Mouse (Mus musculus): Measurements from ENCODE around the gene Zcchc2. TPM values are rescaled to one million over a fixed set of nuclear protein-coding genes. Genes with fewer than 3 reads are reported as not detected.

The Zcchc2 gene
- polyA plus RNA-seq, 1 experiment = 0.05 TPM

GRCm38 (mm10) chr1:106040271-106040670 is 50.1 kb downstream of the Zcchc2 start:
- no peaks in the 10 kb centered on the region for H3K9me3 ChIP-seq (ENCODE audit: control insufficient read depth, low read length)
- H3K27me3 ChIP-seq (ENCODE audit: control insufficient read depth) = no peaks in the 10 kb centered on the region
- no peak overlapping the region for H3K4me3 ChIP-seq (replicated peaks)
- no peak for TF ChIP-seq TAL1 (IDR thresholded peaks at IDR 0.05; ENCODE audit: low read length)
- no peak for TF ChIP-seq GATA1 (IDR thresholded peaks at IDR 0.05; ENCODE audit: low read length)
- no peaks in the 10 kb centered on the region for H3K36me3 ChIP-seq (ENCODE audit: control insufficient read depth)
- H3K4me1 ChIP-seq (ENCODE audit: control insufficient read depth) = no peaks in the 10 kb centered on the region

- Histone ChIP-seq H3K4me1 (ENCODE audit: control insufficient read depth) (no peaks in the 10 kb centered on the region), H3K4me3 (replicated peaks) (no peak overlapping the region), H3K27me3 (ENCODE audit: control insufficient read depth) (no peaks in the 10 kb centered on the region), H3K9me3 (ENCODE audit: control insufficient read depth, low read length) (no peaks in the 10 kb centered on the region), H3K36me3 (ENCODE audit: control insufficient read depth) (no peaks in the 10 kb centered on the region)
- TF ChIP-seq TAL1 (IDR thresholded peaks at IDR 0.05; ENCODE audit: low read length) (no peak), GATA1 (IDR thresholded peaks at IDR 0.05; ENCODE audit: low read length) (no peak)
Measured at GRCm38 (mm10) chr1:106042221-106042620, 52.0 kb downstream of the Zcchc2 start.

GRCm38 (mm10) chr1:106043053-106043820 is 53.0 kb downstream of the Zcchc2 start:
- H3K27me3 ChIP-seq (ENCODE audit: control insufficient read depth) = no peaks in the 10 kb centered on the region
- TF ChIP-seq TAL1 (IDR thresholded peaks at IDR 0.05; ENCODE audit: low read length) = no peak
- no peak for TF ChIP-seq GATA1 (IDR thresholded peaks at IDR 0.05; ENCODE audit: low read length)
- no peaks in the 10 kb centered on the region for H3K4me1 ChIP-seq (ENCODE audit: control insufficient read depth)
- H3K4me3 ChIP-seq (replicated peaks) = no peak overlapping the region
- no peaks in the 10 kb centered on the region for H3K36me3 ChIP-seq (ENCODE audit: control insufficient read depth)
- H3K9me3 ChIP-seq (ENCODE audit: control insufficient read depth, low read length) = no peaks in the 10 kb centered on the region

- TF ChIP-seq GATA1 (IDR thresholded peaks at IDR 0.05; ENCODE audit: low read length) = no peak
- no peak for TF ChIP-seq TAL1 (IDR thresholded peaks at IDR 0.05; ENCODE audit: low read length)
- H3K36me3 ChIP-seq (ENCODE audit: control insufficient read depth) = no peaks in the 10 kb centered on the region
- H3K9me3 ChIP-seq (ENCODE audit: control insufficient read depth, low read length) = no peaks in the 10 kb centered on the region
- no peaks in the 10 kb centered on the region for H3K4me1 ChIP-seq (ENCODE audit: control insufficient read depth)
- no peak overlapping the region for H3K4me3 ChIP-seq (replicated peaks)
- H3K27me3 ChIP-seq (ENCODE audit: control insufficient read depth) = no peaks in the 10 kb centered on the region
Measured at GRCm38 (mm10) chr1:106049036-106049435, 58.8 kb downstream of the Zcchc2 start.

- Histone ChIP-seq H3K9me3 (ENCODE audit: control insufficient read depth, low read length) (no peaks in the 10 kb centered on the region), H3K4me3 (replicated peaks) (no peak overlapping the region), H3K4me1 (ENCODE audit: control insufficient read depth) (no peaks in the 10 kb centered on the region), H3K27me3 (ENCODE audit: control insufficient read depth) (no peaks in the 10 kb centered on the region), H3K36me3 (ENCODE audit: control insufficient read depth) (no peaks in the 10 kb centered on the region)
- TF ChIP-seq GATA1 (IDR thresholded peaks at IDR 0.05; ENCODE audit: low read length) = no peak
- TF ChIP-seq TAL1 (IDR thresholded peaks at IDR 0.05; ENCODE audit: low read length) = no peak
Measured at GRCm38 (mm10) chr1:106054978-106055377, 64.8 kb downstream of the Zcchc2 start.

GRCm38 (mm10) chr1:106058355-106058754 is 68.1 kb downstream of the Zcchc2 start:
- no peaks in the 10 kb centered on the region for H3K36me3 ChIP-seq (ENCODE audit: control insufficient read depth)
- no peaks in the 10 kb centered on the region for H3K9me3 ChIP-seq (ENCODE audit: control insufficient read depth, low read length)
- no peak overlapping the region for H3K4me3 ChIP-seq (replicated peaks)
- no peaks in the 10 kb centered on the region for H3K27me3 ChIP-seq (ENCODE audit: control insufficient read depth)
- H3K4me1 ChIP-seq (ENCODE audit: control insufficient read depth) = no peaks in the 10 kb centered on the region
- TF ChIP-seq TAL1 (IDR thresholded peaks at IDR 0.05; ENCODE audit: low read length) (no peak), GATA1 (IDR thresholded peaks at IDR 0.05; ENCODE audit: low read length) (no peak)

GRCm38 (mm10) chr1:106059516-106060277 is 69.5 kb downstream of the Zcchc2 start:
- H3K27me3 ChIP-seq (ENCODE audit: control insufficient read depth) = no peaks in the 10 kb centered on the region
- no peak for TF ChIP-seq TAL1 (IDR thresholded peaks at IDR 0.05; ENCODE audit: low read length)
- no peak for TF ChIP-seq GATA1 (IDR thresholded peaks at IDR 0.05; ENCODE audit: low read length)
- no peaks in the 10 kb centered on the region for H3K9me3 ChIP-seq (ENCODE audit: control insufficient read depth, low read length)
- no peaks in the 10 kb centered on the region for H3K4me1 ChIP-seq (ENCODE audit: control insufficient read depth)
- no peaks in the 10 kb centered on the region for H3K36me3 ChIP-seq (ENCODE audit: control insufficient read depth)
- no peak overlapping the region for H3K4me3 ChIP-seq (replicated peaks)

- Histone ChIP-seq H3K36me3 (ENCODE audit: control insufficient read depth) (no peaks in the 10 kb centered on the region), H3K4me1 (ENCODE audit: control insufficient read depth) (no peaks in the 10 kb centered on the region), H3K9me3 (ENCODE audit: control insufficient read depth, low read length) (no peaks in the 10 kb centered on the region), H3K4me3 (replicated peaks) (no peak overlapping the region), H3K27me3 (ENCODE audit: control insufficient read depth) (no peaks in the 10 kb centered on the region)
- no peak for TF ChIP-seq TAL1 (IDR thresholded peaks at IDR 0.05; ENCODE audit: low read length)
- no peak for TF ChIP-seq GATA1 (IDR thresholded peaks at IDR 0.05; ENCODE audit: low read length)
Measured at GRCm38 (mm10) chr1:106061185-106061910, 71.1 kb downstream of the Zcchc2 start.

Measured in erythroblast, embryonic 14.5 days (primary cell).